Mouse (Mus musculus) midbrain, embryonic 11.5 days (tissue): ENCODE data around the gene Mllt11. TPM values are rescaled to one million over a fixed set of nuclear protein-coding genes. Genes with fewer than 3 reads are reported as not detected.

Source experiments
- ATAC-seq: fragments of 200-750 bp; cut with Nextera tagmentation; 2 replicates; pipeline ENCODE4 v1.8.0; 2017; ENCODE audit warnings: moderate TSS enrichment, moderate library complexity; ENCODE audit not compliant: low FRiP score
- DNase-seq: peaks from one replicate; pipeline ENCODE4 v3.0.0; 2015; ENCODE audit warnings: low spot score; ENCODE audit errors: missing footprints
- H3K27ac ChIP-seq: fragments of 300-500 bp; sonication (generic); 2 replicates; pipeline ENCODE4 v1.5.1; 2014; ENCODE audit warnings: low read depth, low read length
- H3K27me3 ChIP-seq: fragments of 300-500 bp; sonication (generic); 2 replicates; pipeline ENCODE4 v1.6.1; 2014; ENCODE audit warnings: mild to moderate bottlenecking, low read length, moderate library complexity, mixed read lengths; ENCODE audit not compliant: control insufficient read depth, insufficient read depth
- H3K36me3 ChIP-seq: fragments of 300-500 bp; sonication (generic); 2 replicates; pipeline ENCODE4 v1.6.1; 2014; ENCODE audit warnings: mild to moderate bottlenecking, low read length, moderate library complexity, mixed read lengths; ENCODE audit not compliant: control insufficient read depth, insufficient read depth
- H3K4me1 ChIP-seq: fragments of 300-500 bp; sonication (generic); 2 replicates; pipeline ENCODE4 v1.6.1; 2014; ENCODE audit warnings: low read length; ENCODE audit not compliant: control insufficient read depth, insufficient read depth
- H3K4me2 ChIP-seq: fragments of 300-500 bp; sonication (generic); 2 replicates; pipeline ENCODE4 v1.6.1; 2014; ENCODE audit warnings: mild to moderate bottlenecking, moderate library complexity
- H3K4me3 ChIP-seq: fragments of 300-500 bp; sonication (generic); 2 replicates; pipeline ENCODE4 v1.5.1; 2014; ENCODE audit warnings: low read depth, low read length
- H3K9ac ChIP-seq: fragments of 300-500 bp; sonication (generic); 2 replicates; pipeline ENCODE4 v1.6.1; 2014; ENCODE audit warnings: low read length
- H3K9me3 ChIP-seq: fragments of 300-500 bp; sonication (generic); 2 replicates; pipeline ENCODE4 v1.6.1; 2016; ENCODE audit warnings: low read length; ENCODE audit not compliant: control insufficient read depth
- WGBS: fragments of 180-500 bp; shearing (Covaris S2); extraction: QIAGEN DNeasy Blood & Tissue Kit; methylation state at CpG from one replicate; pipeline ENCODE4 v1.1.7; 2014; 5-methylcytosine and 5-hydroxymethylcytosine counted together
- polyA plus RNA-seq: library from polyadenylated mRNA; unstranded; fragments of >200 nt; fragmentation: Nextera tagmentation; extraction: Ambion mirVana; gene quantifications from 2 replicates; pipeline ENCODE4 v1.2.1, GENCODE M21; 2014

Mllt11 gene
- polyA plus RNA-seq, 1 experiment from 2014 or later = 124 TPM

- no peak overlapping the region for H3K4me2 ChIP-seq
- no peak overlapping the region for H3K27ac ChIP-seq
- H3K9ac ChIP-seq = no peak overlapping the region
- ATAC-seq (no peak), DNase-seq (no peak)
- H3K27me3 ChIP-seq = no peaks in the 10 kb centered on the region
- H3K36me3 ChIP-seq = 0 out of 2 replicates have a peak, but pooled peaks cover 4% of the 10 kb centered on the region
- no peaks in the 10 kb centered on the region for H3K4me1 ChIP-seq
- H3K9me3 ChIP-seq = no peaks in the 10 kb centered on the region
- H3K4me3 ChIP-seq = no peak overlapping the region
- 63% methylated on average over 2 of the region's 2 CpGs for WGBS
Measured at GRCm38 (mm10) chr3:95210585-95210984, 21.4 kb downstream of the Mllt11 start.

- H3K36me3 ChIP-seq = peaks cover 11% of the 10 kb centered on the region; the same call in 1 of the 2 replicates
- WGBS = 88% methylated on average over 4 of the region's 4 CpGs
Measured at GRCm38 (mm10) chr3:95208286-95208685, 23.7 kb downstream of the Mllt11 start.

GRCm38 (mm10) chr3:95203880-95204279, 28.1 kb downstream of the Mllt11 start:
- DNase-seq (peak; percentile 68), ATAC-seq (no peak)
- Histone ChIP-seq H3K4me1 (no peaks in the 10 kb centered on the region), H3K27ac (no peak overlapping the region), H3K9me3 (no peaks in the 10 kb centered on the region), H3K27me3 (no peaks in the 10 kb centered on the region), H3K9ac (no peak overlapping the region), H3K36me3 (peaks cover 24% of the 10 kb centered on the region), H3K4me3 (no peak overlapping the region), H3K4me2 (no peak overlapping the region)
- WGBS = 92% methylated on average over 6 of the region's 6 CpGs

More at GRCm38 (mm10) chr3:95208286-95208685, 23.7 kb downstream of the Mllt11 start:
- DNase-seq (no peak), ATAC-seq (no peak)
- no peaks in the 10 kb centered on the region for H3K9me3 ChIP-seq
- no peak overlapping the region for H3K9ac ChIP-seq
- H3K27me3 ChIP-seq = no peaks in the 10 kb centered on the region
- H3K27ac ChIP-seq = no peak overlapping the region
- no peaks in the 10 kb centered on the region for H3K4me1 ChIP-seq
- H3K4me2 ChIP-seq = no peak overlapping the region
- H3K4me3 ChIP-seq = no peak overlapping the region

- no peak for DNase-seq
Measured at GRCm38 (mm10) chr3:95200562-95200961, 31.4 kb downstream of the Mllt11 start.

GRCm38 (mm10) chr3:95200132-95200531, 31.8 kb downstream of the Mllt11 start:
- no peak overlapping the region for H3K4me2 ChIP-seq
- peaks cover 25% of the 10 kb centered on the region for H3K36me3 ChIP-seq
- no peak overlapping the region for H3K9ac ChIP-seq
- H3K4me3 ChIP-seq = no peak overlapping the region
- no peak overlapping the region for H3K27ac ChIP-seq
- DNase-seq (no peak), ATAC-seq (no peak)
- H3K4me1 ChIP-seq = no peaks in the 10 kb centered on the region
- 71% methylated on average over 7 of the region's 7 CpGs for WGBS
- no peaks in the 10 kb centered on the region for H3K27me3 ChIP-seq
- H3K9me3 ChIP-seq = no peaks in the 10 kb centered on the region

More at GRCm38 (mm10) chr3:95200562-95200961, 31.4 kb downstream of the Mllt11 start:
- Histone ChIP-seq H3K27me3 (no peaks in the 10 kb centered on the region), H3K4me2 (no peak overlapping the region), H3K4me3 (no peak overlapping the region), H3K27ac (no peak overlapping the region), H3K9me3 (no peaks in the 10 kb centered on the region), H3K4me1 (no peaks in the 10 kb centered on the region), H3K36me3 (peaks cover 23% of the 10 kb centered on the region), H3K9ac (no peak overlapping the region)
- WGBS = 81% methylated on average over 2 of the region's 2 CpGs
- no peak for ATAC-seq

GRCm38 (mm10) chr3:95199101-95199500, 32.9 kb downstream of the Mllt11 start:
- 87% methylated on average over 1 of the region's 1 CpGs for WGBS
- H3K36me3 ChIP-seq = peaks cover 22% of the 10 kb centered on the region
- DNase-seq = no peak

GRCm38 (mm10) chr3:95195772-95196171, 36.2 kb downstream of the Mllt11 start:
- Histone ChIP-seq H3K36me3 (peaks cover 14% of the 10 kb centered on the region), H3K4me3 (no peak overlapping the region), H3K4me2 (no peak overlapping the region), H3K27ac (no peak overlapping the region), H3K4me1 (no peaks in the 10 kb centered on the region), H3K9ac (no peak overlapping the region), H3K9me3 (no peaks in the 10 kb centered on the region), H3K27me3 (no peaks in the 10 kb centered on the region)
- DNase-seq (no peak), ATAC-seq (no peak)
- 91% methylated on average over 2 of the region's 2 CpGs for WGBS

More at GRCm38 (mm10) chr3:95199101-95199500, 32.9 kb downstream of the Mllt11 start:
- no peaks in the 10 kb centered on the region for H3K27me3 ChIP-seq
- H3K4me1 ChIP-seq = no peaks in the 10 kb centered on the region
- H3K9me3 ChIP-seq = no peaks in the 10 kb centered on the region
- H3K4me2 ChIP-seq = no peak overlapping the region
- ATAC-seq = no peak
- H3K4me3 ChIP-seq = no peak overlapping the region
- no peak overlapping the region for H3K27ac ChIP-seq
- H3K9ac ChIP-seq = no peak overlapping the region

GRCm38 (mm10) chr3:95194721-95195135, 37.2 kb downstream of the Mllt11 start:
- Histone ChIP-seq H3K4me3 (no peak overlapping the region), H3K9ac (no peak overlapping the region), H3K36me3 (peaks cover 15% of the 10 kb centered on the region), H3K4me2 (no peak overlapping the region), H3K27me3 (no peaks in the 10 kb centered on the region), H3K4me1 (no peaks in the 10 kb centered on the region), H3K27ac (no peak overlapping the region), H3K9me3 (no peaks in the 10 kb centered on the region)
- WGBS = 84% methylated on average over 6 of the region's 6 CpGs
- DNase-seq = no peak
- no peak for ATAC-seq

GRCm38 (mm10) chr3:95186888-95187287, 45.1 kb downstream of the Mllt11 start:
- H3K27me3 ChIP-seq = no peaks in the 10 kb centered on the region
- WGBS = 95% methylated on average over 6 of the region's 6 CpGs
- H3K4me2 ChIP-seq = no peak overlapping the region
- H3K36me3 ChIP-seq = peaks cover 29% of the 10 kb centered on the region
- H3K4me3 ChIP-seq = no peak overlapping the region
- no peaks in the 10 kb centered on the region for H3K4me1 ChIP-seq
- no peak for DNase-seq
- H3K9ac ChIP-seq = no peak overlapping the region
- H3K27ac ChIP-seq = no peak overlapping the region
- no peaks in the 10 kb centered on the region for H3K9me3 ChIP-seq
- no peak for ATAC-seq
